Mouse (Mus musculus): ENCODE data around the gene Ing1. TPM values are rescaled to one million over a fixed set of nuclear protein-coding genes. Genes with fewer than 3 reads are reported as not detected.

Ing1 gene
- polyA plus RNA-seq, 1 experiment from 2014 or later: 53.7 TPM

- H3K4me2 ChIP-seq (ENCODE audit: low read depth, severe bottlenecking): no peak overlapping the region
- H3K9ac ChIP-seq (ENCODE audit: low read length): no peak overlapping the region
- H3K4me1 ChIP-seq (ENCODE audit: control insufficient read depth, insufficient read depth, low read length): peaks cover 4% of the 10 kb centered on the region; the same call in 1 of the 2 replicates
- no peaks in the 10 kb centered on the region for H3K9me3 ChIP-seq (ENCODE audit: control insufficient read depth, low read length)
- DNase-seq (ENCODE audit: low spot score): no peak
- H3K4me3 ChIP-seq (ENCODE audit: low read depth, low read length): no peak overlapping the region
- no peak for ATAC-seq (ENCODE audit: insufficient number of reproducible peaks, low FRiP score, low TSS enrichment, low read depth)
- no peaks in the 10 kb centered on the region for H3K27me3 ChIP-seq (ENCODE audit: control insufficient read depth, insufficient read depth, low read length)
- WGBS: 86% methylated on average over 10 of the region's 10 CpGs
- no peaks in the 10 kb centered on the region for H3K36me3 ChIP-seq (ENCODE audit: control insufficient read depth, insufficient read depth, low read length)
- H3K27ac ChIP-seq (replicated peaks; ENCODE audit: low read depth, low read length): no peak overlapping the region
These were observed 3.0 kb upstream of the Ing1 start for GRCm38 (mm10) chr8:11552390-11552789.

GRCm38 (mm10) chr8:11555720-11556591, 585 bp downstream of the Ing1 start:
- Histone ChIP-seq H3K36me3 (ENCODE audit: control insufficient read depth, insufficient read depth, low read length) (no peaks in the 10 kb centered on the region), H3K4me1 (ENCODE audit: control insufficient read depth, insufficient read depth, low read length) (peaks cover 8% of the 10 kb centered on the region), H3K27me3 (ENCODE audit: control insufficient read depth, insufficient read depth, low read length) (no peaks in the 10 kb centered on the region), H3K9ac (ENCODE audit: low read length) (peak overlapping the region; percentile 97), H3K27ac (replicated peaks; ENCODE audit: low read depth, low read length) (peak overlapping the region; percentile 95), H3K4me3 (ENCODE audit: low read depth, low read length) (peak overlapping the region; percentile 70), H3K4me2 (ENCODE audit: low read depth, severe bottlenecking) (peak overlapping the region; percentile 69), H3K9me3 (ENCODE audit: control insufficient read depth, low read length) (no peaks in the 10 kb centered on the region)
- ATAC-seq (ENCODE audit: insufficient number of reproducible peaks, low FRiP score, low TSS enrichment, low read depth) (peak; percentile 88), DNase-seq (ENCODE audit: low spot score) (peak; percentile 98)
- whole genome bisulfite sequencing: under 1% methylated on average over 103 of the region's 103 CpGs

- peaks cover 4% of the 10 kb centered on the region for H3K36me3 ChIP-seq (ENCODE audit: control insufficient read depth, insufficient read depth, low read length)
- H3K9ac ChIP-seq (ENCODE audit: low read length): peak overlapping the region; percentile 97
- peaks cover 6% of the 10 kb centered on the region; the same call in 1 of the 2 replicates for H3K4me1 ChIP-seq (ENCODE audit: control insufficient read depth, insufficient read depth, low read length)
- ATAC-seq (ENCODE audit: insufficient number of reproducible peaks, low FRiP score, low TSS enrichment, low read depth) (no peak), DNase-seq (ENCODE audit: low spot score) (peak; percentile 67)
- under 1% methylated on average over 83 of the region's 85 CpGs for WGBS
- H3K4me3 ChIP-seq (ENCODE audit: low read depth, low read length): peak overlapping the region; percentile 70
- H3K27me3 ChIP-seq (ENCODE audit: control insufficient read depth, insufficient read depth, low read length): no peaks in the 10 kb centered on the region
- no peaks in the 10 kb centered on the region for H3K9me3 ChIP-seq (ENCODE audit: control insufficient read depth, low read length)
- H3K4me2 ChIP-seq (ENCODE audit: low read depth, severe bottlenecking): peak overlapping the region; percentile 69
- H3K27ac ChIP-seq (replicated peaks; ENCODE audit: low read depth, low read length): peak overlapping the region; percentile 95
These were observed 1.5 kb downstream of the Ing1 start for GRCm38 (mm10) chr8:11556691-11557423.

- Histone ChIP-seq H3K9me3 (ENCODE audit: control insufficient read depth, low read length) (no peaks in the 10 kb centered on the region), H3K9ac (ENCODE audit: low read length) (peak overlapping the region; percentile 97), H3K4me1 (ENCODE audit: control insufficient read depth, insufficient read depth, low read length) (peaks cover 6% of the 10 kb centered on the region; the same call in 1 of the 2 replicates), H3K4me3 (ENCODE audit: low read depth, low read length) (peak overlapping the region; percentile 70), H3K27ac (replicated peaks; ENCODE audit: low read depth, low read length) (peak overlapping the region; percentile 95), H3K4me2 (ENCODE audit: low read depth, severe bottlenecking) (peak overlapping the region; percentile 69), H3K27me3 (ENCODE audit: control insufficient read depth, insufficient read depth, low read length) (no peaks in the 10 kb centered on the region), H3K36me3 (ENCODE audit: control insufficient read depth, insufficient read depth, low read length) (peaks cover 8% of the 10 kb centered on the region)
- DNase-seq (ENCODE audit: low spot score) (no peak), ATAC-seq (ENCODE audit: insufficient number of reproducible peaks, low FRiP score, low TSS enrichment, low read depth) (peak; percentile 5; the same call in 1 of the 2 replicates)
- 0% methylated on average over 27 of the region's 32 CpGs for WGBS
These were observed 2.0 kb downstream of the Ing1 start for GRCm38 (mm10) chr8:11557424-11557767.

DNA sequence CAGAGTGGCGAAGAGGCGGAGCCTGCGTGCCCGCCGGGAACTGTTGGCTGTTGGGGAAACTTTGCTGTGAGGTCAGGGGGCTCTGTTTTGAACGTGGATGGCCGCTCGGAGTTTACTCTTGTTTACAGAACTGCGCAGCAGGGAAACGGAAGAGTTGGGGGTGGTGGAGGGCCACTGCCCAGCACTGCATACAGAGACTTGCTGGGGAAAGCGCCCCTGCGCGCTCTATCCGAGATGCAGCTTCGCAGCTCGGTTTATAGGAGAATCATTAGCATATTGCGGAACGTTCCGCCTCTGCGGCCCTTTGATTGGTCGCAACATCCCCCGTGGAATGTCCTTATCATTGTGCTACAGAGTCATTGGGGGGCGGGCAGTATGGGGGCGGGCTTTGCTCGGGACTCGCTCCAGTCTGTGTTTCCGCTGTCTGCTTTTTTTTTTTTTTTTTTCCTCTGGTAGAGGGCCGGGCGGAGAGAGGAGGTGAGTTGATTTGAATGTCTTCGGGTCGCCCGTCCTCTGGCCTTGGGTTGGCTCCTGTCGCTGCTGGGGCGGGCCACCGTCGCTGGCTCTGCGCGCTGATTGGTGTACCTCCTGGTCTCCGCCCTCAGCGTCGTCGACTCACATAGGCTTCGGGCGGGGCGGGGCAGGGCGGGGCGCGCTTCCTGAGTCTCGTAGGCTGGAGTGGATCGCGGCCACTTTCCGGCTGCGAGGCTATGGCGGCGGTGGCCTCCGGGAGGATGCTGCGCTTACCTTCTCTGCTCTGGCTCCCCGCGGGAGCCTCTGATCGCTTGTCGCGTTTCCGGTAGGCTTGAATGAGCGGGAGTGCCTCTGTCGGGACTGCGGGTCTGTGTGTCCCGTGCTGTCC, 2.6 kb downstream of the Ing1 start:
- peak overlapping the region; percentile 69 for H3K4me2 ChIP-seq (ENCODE audit: low read depth, severe bottlenecking)
- peaks cover 8% of the 10 kb centered on the region for H3K36me3 ChIP-seq (ENCODE audit: control insufficient read depth, insufficient read depth, low read length)
- H3K27me3 ChIP-seq (ENCODE audit: control insufficient read depth, insufficient read depth, low read length): no peaks in the 10 kb centered on the region
- H3K4me3 ChIP-seq (ENCODE audit: low read depth, low read length): peak overlapping the region; percentile 70
- WGBS: under 1% methylated on average over 67 of the region's 67 CpGs
- H3K9me3 ChIP-seq (ENCODE audit: control insufficient read depth, low read length): no peaks in the 10 kb centered on the region
- peaks cover 6% of the 10 kb centered on the region; the same call in 1 of the 2 replicates for H3K4me1 ChIP-seq (ENCODE audit: control insufficient read depth, insufficient read depth, low read length)
- ATAC-seq (ENCODE audit: insufficient number of reproducible peaks, low FRiP score, low TSS enrichment, low read depth) (peak; percentile 83), DNase-seq (ENCODE audit: low spot score) (peak; percentile 98)
- H3K27ac ChIP-seq (replicated peaks; ENCODE audit: low read depth, low read length): peak overlapping the region; percentile 95
- H3K9ac ChIP-seq (ENCODE audit: low read length): peak overlapping the region; percentile 97

DNA sequence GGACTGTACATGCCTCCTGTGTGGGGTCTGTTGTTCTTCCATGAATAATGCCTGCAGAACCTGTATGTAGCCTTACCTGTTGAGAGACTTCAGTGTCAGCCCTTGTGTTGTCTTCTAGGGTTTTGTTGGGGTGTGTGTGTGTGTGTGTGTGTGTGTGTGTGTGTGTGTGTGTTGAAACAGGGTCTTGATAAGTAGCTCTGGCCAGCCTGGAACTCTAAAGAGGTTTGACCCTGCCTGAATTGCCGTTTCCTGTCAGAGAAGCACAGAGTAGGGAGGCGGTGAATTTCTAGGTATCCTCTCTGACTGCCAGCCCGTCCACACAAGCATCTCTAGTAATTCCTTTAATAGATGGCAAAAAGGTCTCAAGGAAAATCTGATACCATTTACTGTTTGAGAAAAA, 4.1 kb downstream of the Ing1 start:
- no peak overlapping the region for H3K27ac ChIP-seq (replicated peaks; ENCODE audit: low read depth, low read length)
- no peak overlapping the region for H3K4me3 ChIP-seq (ENCODE audit: low read depth, low read length)
- ATAC-seq (ENCODE audit: insufficient number of reproducible peaks, low FRiP score, low TSS enrichment, low read depth): no peak
- H3K9me3 ChIP-seq (ENCODE audit: control insufficient read depth, low read length): no peaks in the 10 kb centered on the region
- WGBS: 82% methylated on average over 3 of the region's 3 CpGs
- H3K4me2 ChIP-seq (ENCODE audit: low read depth, severe bottlenecking): no peak overlapping the region
- peaks cover 6% of the 10 kb centered on the region; the same call in 1 of the 2 replicates for H3K4me1 ChIP-seq (ENCODE audit: control insufficient read depth, insufficient read depth, low read length)
- no peaks in the 10 kb centered on the region for H3K27me3 ChIP-seq (ENCODE audit: control insufficient read depth, insufficient read depth, low read length)
- no peak for DNase-seq (ENCODE audit: low spot score)
- no peak overlapping the region for H3K9ac ChIP-seq (ENCODE audit: low read length)
- peaks cover 19% of the 10 kb centered on the region for H3K36me3 ChIP-seq (ENCODE audit: control insufficient read depth, insufficient read depth, low read length)

GRCm38 (mm10) chr8:11560220-11560619, 4.8 kb downstream of the Ing1 start:
- H3K9ac ChIP-seq (ENCODE audit: low read length): no peak overlapping the region
- no peaks in the 10 kb centered on the region for H3K9me3 ChIP-seq (ENCODE audit: control insufficient read depth, low read length)
- H3K4me2 ChIP-seq (ENCODE audit: low read depth, severe bottlenecking): no peak overlapping the region
- ATAC-seq (ENCODE audit: insufficient number of reproducible peaks, low FRiP score, low TSS enrichment, low read depth) (no peak), DNase-seq (ENCODE audit: low spot score) (no peak)
- no peak overlapping the region for H3K4me3 ChIP-seq (ENCODE audit: low read depth, low read length)
- WGBS: 91% methylated on average over 9 of the region's 9 CpGs
- H3K4me1 ChIP-seq (ENCODE audit: control insufficient read depth, insufficient read depth, low read length): peaks cover 6% of the 10 kb centered on the region; the same call in 1 of the 2 replicates
- no peak overlapping the region for H3K27ac ChIP-seq (replicated peaks; ENCODE audit: low read depth, low read length)
- H3K27me3 ChIP-seq (ENCODE audit: control insufficient read depth, insufficient read depth, low read length): no peaks in the 10 kb centered on the region
- H3K36me3 ChIP-seq (ENCODE audit: control insufficient read depth, insufficient read depth, low read length): peaks cover 19% of the 10 kb centered on the region

GRCm38 (mm10) chr8:11564236-11564635, 8.9 kb downstream of the Ing1 start:
- ATAC-seq (ENCODE audit: insufficient number of reproducible peaks, low FRiP score, low TSS enrichment, low read depth): no peak
- no peak for DNase-seq (ENCODE audit: low spot score)
- H3K27me3 ChIP-seq (ENCODE audit: control insufficient read depth, insufficient read depth, low read length): no peaks in the 10 kb centered on the region
- H3K9me3 ChIP-seq (ENCODE audit: control insufficient read depth, low read length): no peaks in the 10 kb centered on the region
- H3K36me3 ChIP-seq (ENCODE audit: control insufficient read depth, insufficient read depth, low read length): peaks cover 26% of the 10 kb centered on the region
- WGBS: 91% methylated on average over 5 of the region's 5 CpGs
- no peak overlapping the region for H3K27ac ChIP-seq (replicated peaks; ENCODE audit: low read depth, low read length)
- no peak overlapping the region for H3K9ac ChIP-seq (ENCODE audit: low read length)
- no peak overlapping the region for H3K4me2 ChIP-seq (ENCODE audit: low read depth, severe bottlenecking)
- no peak overlapping the region for H3K4me3 ChIP-seq (ENCODE audit: low read depth, low read length)
- peaks cover 1% of the 10 kb centered on the region; the same call in 1 of the 2 replicates for H3K4me1 ChIP-seq (ENCODE audit: control insufficient read depth, insufficient read depth, low read length)

Measured in limb, embryonic 11.5 days (tissue).